Mouse (Mus musculus) neural tube, embryonic 14.5 days (tissue): ENCODE data around the gene Rpl38. TPM values are rescaled to one million over a fixed set of nuclear protein-coding genes. Genes with fewer than 3 reads are reported as not detected.
"Not testable (repeated sequence)": the region's sequence is repeated elsewhere in the genome, so short reads cannot be mapped to it uniquely, and the experiment has no call there.

Experiments
- ATAC-seq: fragments of 200-750 bp; cut with Nextera tagmentation; 2 replicates; pipeline ENCODE4 v1.8.0; 2017; ENCODE audit warnings: low read depth, mild to moderate bottlenecking, moderate TSS enrichment, moderate library complexity
- H3K27ac ChIP-seq: fragments of 300-500 bp; sonication (generic); 2 replicates; pipeline ENCODE4 v1.5.1; 2014; ENCODE audit warnings: low read depth, mild to moderate bottlenecking, control low read depth, low read length, moderate library complexity, mixed read lengths
- H3K27me3 ChIP-seq: fragments of 300-500 bp; sonication (generic); 2 replicates; pipeline ENCODE4 v1.6.1; 2014; ENCODE audit warnings: low read length; ENCODE audit not compliant: control insufficient read depth, insufficient read depth
- H3K36me3 ChIP-seq: fragments of 300-500 bp; sonication (generic); 2 replicates; pipeline ENCODE4 v1.6.1; 2014; ENCODE audit warnings: low read length, mixed read lengths; ENCODE audit not compliant: control insufficient read depth, insufficient read depth
- H3K4me1 ChIP-seq: fragments of 300-500 bp; sonication (generic); 2 replicates; pipeline ENCODE4 v1.6.1; 2014; ENCODE audit warnings: low read length; ENCODE audit not compliant: control insufficient read depth, insufficient read depth
- H3K4me2 ChIP-seq: fragments of 300-500 bp; sonication (generic); 2 replicates; pipeline ENCODE4 v1.6.1; 2014; ENCODE audit warnings: mild to moderate bottlenecking, low read depth, low read length, control low read depth
- H3K4me3 ChIP-seq: fragments of 300-500 bp; sonication (generic); 2 replicates; pipeline ENCODE4 v1.5.1; 2014; ENCODE audit warnings: low read depth, low read length, control low read depth, mixed read lengths
- H3K9ac ChIP-seq: fragments of 300-500 bp; sonication (generic); replicated peaks from 2 replicates; pipeline ENCODE4 v1.6.1; 2014; ENCODE audit warnings: low read depth, mild to moderate bottlenecking, control low read depth, low read length, mixed read lengths
- H3K9me3 ChIP-seq: fragments of 300-500 bp; sonication (generic); 2 replicates; pipeline ENCODE4 v1.6.1; 2016; ENCODE audit warnings: low read length; ENCODE audit not compliant: control insufficient read depth
- WGBS: fragments of 180-500 bp; shearing (Covaris S2); extraction: QIAGEN DNeasy Blood & Tissue Kit; methylation state at CpG from one replicate; pipeline ENCODE4 v1.1.7; 2014; 5-methylcytosine and 5-hydroxymethylcytosine counted together
- polyA plus RNA-seq: library from polyadenylated mRNA; unstranded; fragments of >200 nt; fragmentation: Nextera tagmentation; extraction: Ambion mirVana; gene quantifications from 2 replicates; pipeline ENCODE4 v1.2.1, GENCODE M21; 2014

Gene Rpl38
- polyA plus RNA-seq, 1 experiment from 2014 or later: 718 TPM

- WGBS: 76% methylated on average over 2 of the region's 2 CpGs
These were observed 2.9 kb upstream of the Rpl38 start for GRCm38 (mm10) chr11:114665463-114665862.

GRCm38 (mm10) chr11:114666786-114667185, 1.5 kb upstream of the Rpl38 start:
- Histone ChIP-seq H3K4me2 (no peak overlapping the region), H3K27ac (no peak overlapping the region), H3K4me1 (peaks cover 16% of the 10 kb centered on the region), H3K9ac (no peak overlapping the region), H3K36me3 (peaks cover 14% of the 10 kb centered on the region), H3K9me3 (no peaks in the 10 kb centered on the region), H3K4me3 (no peak overlapping the region), H3K27me3 (no peaks in the 10 kb centered on the region)
- no peak for ATAC-seq
- WGBS: 21% methylated on average over 13 of the region's 13 CpGs

More at GRCm38 (mm10) chr11:114665463-114665862, 2.9 kb upstream of the Rpl38 start:
- H3K27me3 ChIP-seq: no peaks in the 10 kb centered on the region
- H3K4me2 ChIP-seq: no peak overlapping the region
- no peak overlapping the region for H3K9ac ChIP-seq
- H3K36me3 ChIP-seq: peaks cover 2% of the 10 kb centered on the region; the same call in 1 of the 2 replicates
- no peaks in the 10 kb centered on the region for H3K9me3 ChIP-seq
- H3K4me3 ChIP-seq: no peak overlapping the region
- H3K4me1 ChIP-seq: peaks cover 13% of the 10 kb centered on the region
- ATAC-seq: no peak
- no peak overlapping the region for H3K27ac ChIP-seq

- no peaks in the 10 kb centered on the region for H3K9me3 ChIP-seq
- H3K9ac ChIP-seq: no peak overlapping the region
- H3K4me2 ChIP-seq: no peak overlapping the region
- no peak for ATAC-seq
- no peak overlapping the region for H3K27ac ChIP-seq
- H3K36me3 ChIP-seq: peaks cover 18% of the 10 kb centered on the region
- no peaks in the 10 kb centered on the region for H3K27me3 ChIP-seq
- H3K4me1 ChIP-seq: peaks cover 16% of the 10 kb centered on the region
- WGBS: 57% methylated on average over 17 of the region's 18 CpGs
- no peak overlapping the region for H3K4me3 ChIP-seq
These were observed 940 bp upstream of the Rpl38 start for GRCm38 (mm10) chr11:114667236-114667931.

GRCm38 (mm10) chr11:114667932-114668285, 415 bp upstream of the Rpl38 start:
- H3K36me3 ChIP-seq: peaks cover 24% of the 10 kb centered on the region
- ATAC-seq, H3K9me3 ChIP-seq, H3K4me2 ChIP-seq, H3K4me3 ChIP-seq, H3K9ac ChIP-seq, H3K27me3 ChIP-seq, H3K27ac ChIP-seq: not testable (repeated sequence)
- 26% methylated on average over 11 of the region's 11 CpGs for WGBS
- peaks cover 16% of the 10 kb centered on the region for H3K4me1 ChIP-seq

GRCm38 (mm10) chr11:114668741-114669623, 658 bp downstream of the Rpl38 start:
- Histone ChIP-seq H3K9me3 (no peaks in the 10 kb centered on the region), H3K36me3 (peaks cover 32% of the 10 kb centered on the region), H3K9ac (peak overlapping the region; percentile 91), H3K4me3 (peak overlapping the region; percentile 90), H3K4me2 (peak overlapping the region; percentile 98), H3K4me1 (peaks cover 16% of the 10 kb centered on the region), H3K27me3 (no peaks in the 10 kb centered on the region), H3K27ac (peak overlapping the region; percentile 91)
- under 1% methylated on average over 56 of the region's 60 CpGs for WGBS
- peak; percentile 80 for ATAC-seq

- Histone ChIP-seq H3K9me3 (no peaks in the 10 kb centered on the region), H3K4me1 (peaks cover 16% of the 10 kb centered on the region), H3K36me3 (peaks cover 32% of the 10 kb centered on the region), H3K27me3 (no peaks in the 10 kb centered on the region), H3K9ac (peak overlapping the region; percentile 91), H3K27ac (peak overlapping the region; percentile 91), H3K4me3 (peak overlapping the region; percentile 90), H3K4me2 (peak overlapping the region; percentile 98)
- no peak for ATAC-seq
- 24% methylated on average over 12 of the region's 12 CpGs for WGBS
These were observed 1.4 kb downstream of the Rpl38 start for GRCm38 (mm10) chr11:114669651-114670168.

- Histone ChIP-seq H3K9me3 (no peaks in the 10 kb centered on the region), H3K9ac (no peak overlapping the region), H3K27me3 (no peaks in the 10 kb centered on the region), H3K4me1 (peaks cover 19% of the 10 kb centered on the region), H3K27ac (no peak overlapping the region), H3K4me3 (no peak overlapping the region), H3K36me3 (peaks cover 32% of the 10 kb centered on the region), H3K4me2 (no peak overlapping the region)
- WGBS: 95% methylated on average over 5 of the region's 5 CpGs
- no peak for ATAC-seq
These were observed 2.8 kb downstream of the Rpl38 start for GRCm38 (mm10) chr11:114671147-114671546.

GRCm38 (mm10) chr11:114672794-114673718, 4.7 kb downstream of the Rpl38 start:
- Histone ChIP-seq H3K4me1 (peaks cover 19% of the 10 kb centered on the region), H3K27ac (peak overlapping the region; percentile 28; the same call in 1 of the 2 replicates)
- ATAC-seq: no peak

More at GRCm38 (mm10) chr11:114672794-114673718, 4.7 kb downstream of the Rpl38 start:
- H3K9me3 ChIP-seq: no peaks in the 10 kb centered on the region
- H3K4me2 ChIP-seq: no peak overlapping the region
- 58% methylated on average over 9 of the region's 9 CpGs for WGBS
- H3K9ac ChIP-seq: no peak overlapping the region
- no peak overlapping the region for H3K4me3 ChIP-seq
- H3K36me3 ChIP-seq: peaks cover 32% of the 10 kb centered on the region
- no peaks in the 10 kb centered on the region for H3K27me3 ChIP-seq
